Mouse (Mus musculus): ENCODE measurements around the gene Alb. TPM values are rescaled to one million over a fixed set of nuclear protein-coding genes. Genes with fewer than 3 reads are reported as not detected.

Alb gene
- total RNA-seq (2015) (not detected in 2 replicates), total RNA-seq (2017) (not detected in 2 replicates)

DNA sequence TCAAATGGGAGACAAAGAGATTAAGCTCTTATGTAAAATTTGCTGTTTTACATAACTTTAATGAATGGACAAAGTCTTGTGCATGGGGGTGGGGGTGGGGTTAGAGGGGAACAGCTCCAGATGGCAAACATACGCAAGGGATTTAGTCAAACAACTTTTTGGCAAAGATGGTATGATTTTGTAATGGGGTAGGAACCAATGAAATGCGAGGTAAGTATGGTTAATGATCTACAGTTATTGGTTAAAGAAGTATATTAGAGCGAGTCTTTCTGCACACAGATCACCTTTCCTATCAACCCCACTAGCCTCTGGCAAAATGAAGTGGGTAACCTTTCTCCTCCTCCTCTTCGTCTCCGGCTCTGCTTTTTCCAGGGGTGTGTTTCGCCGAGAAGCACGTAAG lies at the start of gene Alb:
Alb (plus strand) TSS at position 279 of the 400 bp plus-strand sequence.
- no peak for ATAC-seq (ENCODE audit: poor library complexity, severe bottlenecking)

DNA sequence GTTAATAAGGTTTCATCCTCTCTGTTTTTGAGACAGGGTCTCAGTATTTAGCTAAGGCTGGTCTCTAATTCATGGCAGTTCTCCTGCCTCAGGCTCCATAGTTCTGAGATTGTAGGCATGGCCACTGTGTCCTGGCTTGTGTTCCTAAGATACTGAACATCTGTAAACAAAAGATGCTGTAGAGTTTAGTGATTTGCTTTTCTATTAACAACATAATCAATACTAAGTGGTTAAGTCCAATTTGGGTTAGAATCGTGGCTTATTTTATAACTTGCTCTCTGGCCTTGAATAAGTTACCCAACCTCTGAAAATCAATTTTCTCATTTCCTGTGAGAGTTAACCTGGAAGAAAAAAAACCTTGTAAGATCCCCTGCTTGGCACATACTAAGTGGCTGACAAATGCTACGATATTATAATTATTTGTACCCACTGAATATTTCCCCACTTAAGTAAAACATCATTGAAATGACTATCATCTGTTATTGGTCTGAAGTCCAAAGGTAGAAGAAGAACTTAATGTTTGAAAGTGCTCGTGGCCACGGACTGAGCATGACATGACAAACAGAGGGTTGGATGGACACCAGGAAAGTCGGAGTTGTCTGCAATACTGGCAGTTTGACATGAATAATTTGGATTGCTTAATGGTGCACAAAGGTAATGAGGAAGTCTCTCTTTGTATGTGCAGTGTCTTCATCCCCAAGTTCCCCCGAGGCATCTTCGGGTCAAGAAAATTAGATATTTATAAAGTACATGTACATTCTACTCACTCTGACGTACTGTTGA lies 46.4 kb upstream of the Alb start:
- ATAC-seq (ENCODE audit: poor library complexity, severe bottlenecking): no peak

DNA sequence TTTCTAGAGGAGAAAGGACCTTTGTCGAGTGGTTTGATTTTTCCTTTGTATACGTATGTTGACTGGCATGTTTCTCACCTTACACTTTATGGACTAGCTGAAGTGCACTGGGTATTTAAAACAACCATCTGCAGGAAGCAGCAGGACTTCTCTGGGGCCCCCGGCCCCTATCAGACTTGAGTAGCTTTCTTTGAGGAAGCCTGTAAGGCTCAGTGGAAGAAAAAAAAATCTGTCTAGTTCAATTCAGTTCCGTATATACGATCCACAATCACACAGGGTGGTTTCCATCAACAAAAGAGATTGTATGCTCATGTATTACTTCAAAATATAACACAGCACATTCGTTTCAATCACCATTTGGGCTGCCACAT lies 45.8 kb upstream of the Alb start:
- no peak for ATAC-seq (ENCODE audit: poor library complexity, severe bottlenecking)

DNA sequence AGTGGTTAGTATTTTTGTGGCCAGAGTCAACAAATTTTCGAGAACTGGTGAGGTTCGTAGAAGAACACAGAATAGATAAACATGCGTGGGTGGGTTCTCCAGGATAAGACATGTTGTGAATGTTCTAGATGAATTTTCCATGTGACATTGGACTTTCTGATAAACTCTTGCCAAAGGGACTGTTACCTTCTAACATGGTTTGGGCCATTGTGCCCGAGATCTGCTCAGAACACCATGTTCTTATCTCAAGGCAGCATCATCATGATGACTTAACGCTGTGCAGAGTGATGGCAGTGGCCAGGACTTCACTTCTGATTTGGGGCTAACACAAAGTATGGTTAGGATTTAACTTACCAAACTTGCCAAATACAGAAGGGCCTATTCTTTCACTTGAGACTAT lies 36.1 kb upstream of the Alb start:
- ATAC-seq (ENCODE audit: poor library complexity, severe bottlenecking): no peak

DNA sequence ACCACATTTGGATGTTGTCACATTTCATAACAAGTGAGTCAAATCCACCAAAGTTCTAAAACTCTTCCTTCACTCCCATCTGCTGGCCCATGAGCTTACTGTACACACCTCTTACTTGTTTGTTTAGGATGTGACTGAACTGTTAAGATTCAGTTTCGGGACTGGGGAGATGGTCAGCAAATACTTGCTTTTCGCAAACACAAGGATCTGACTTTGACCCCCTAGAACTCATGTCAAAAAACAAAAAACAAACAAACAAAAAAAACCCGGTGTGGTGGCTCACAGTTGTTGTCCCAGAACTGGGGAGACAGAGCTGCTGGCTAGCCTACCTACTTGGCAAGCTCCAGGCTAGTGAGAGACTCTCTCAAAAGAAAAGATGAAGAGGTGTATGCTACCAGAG lies 35.5 kb upstream of the Alb start:
- no peak for ATAC-seq (ENCODE audit: poor library complexity, severe bottlenecking)

DNA sequence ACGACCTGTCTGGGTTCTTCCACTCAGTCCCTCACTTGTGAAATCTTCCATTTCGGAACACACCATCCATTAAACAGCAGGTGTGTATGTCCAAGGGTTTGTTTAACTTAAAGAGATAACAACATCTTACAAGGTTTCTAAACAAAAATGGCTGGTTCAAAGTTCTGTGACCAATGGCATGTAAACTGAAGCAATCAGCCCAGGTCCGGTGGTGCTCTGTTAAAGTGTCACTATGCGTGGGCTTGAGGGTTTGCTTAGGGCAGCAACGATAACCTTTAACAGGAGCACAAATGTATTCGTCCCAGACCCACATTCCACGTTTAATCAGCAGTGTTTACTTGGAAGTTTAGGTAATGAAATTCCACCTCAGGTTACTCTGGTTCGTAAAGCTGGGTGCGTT lies 29.6 kb upstream of the Alb start:
- no peak for ATAC-seq (ENCODE audit: poor library complexity, severe bottlenecking)

DNA sequence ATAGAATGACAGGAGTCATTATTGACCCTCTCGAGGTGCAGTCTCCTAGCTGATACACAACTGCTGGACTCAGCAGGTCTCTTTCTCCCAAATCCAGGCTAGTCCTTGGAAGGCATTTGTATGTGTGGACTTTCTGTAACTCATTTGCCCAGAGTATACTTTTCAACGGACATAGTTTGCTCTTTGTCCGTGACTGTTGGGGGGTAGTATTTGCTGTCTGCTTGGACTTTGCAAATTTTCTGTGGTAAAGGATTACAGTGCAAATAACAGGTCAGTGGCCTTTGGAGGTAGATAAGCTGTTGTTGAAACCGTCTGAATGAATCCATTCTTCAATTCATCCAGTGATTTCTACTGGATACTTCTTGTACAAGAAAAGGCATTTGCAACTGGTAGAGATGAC lies 21.5 kb upstream of the Alb start:
- no peak for ATAC-seq (ENCODE audit: poor library complexity, severe bottlenecking)

DNA sequence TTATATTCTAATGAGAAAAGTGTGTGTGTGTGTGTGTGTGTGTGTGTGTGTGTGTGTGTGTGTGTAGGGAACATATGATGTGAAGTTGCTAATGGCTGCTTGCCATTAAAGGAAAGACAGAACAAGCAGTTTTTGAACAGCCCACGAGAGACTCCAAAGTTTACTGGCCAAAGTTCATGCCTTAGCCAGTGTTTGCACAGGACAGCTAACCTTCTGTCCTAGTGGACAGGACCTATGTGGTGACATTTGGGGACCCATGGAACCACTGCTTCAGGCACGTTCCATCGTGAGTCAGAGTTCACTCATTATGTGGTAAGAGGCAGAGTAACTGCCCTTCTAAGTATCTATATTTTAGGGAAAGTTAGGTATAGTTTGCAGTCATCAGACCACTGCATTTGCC lies 13.1 kb upstream of the Alb start:
- ATAC-seq (ENCODE audit: poor library complexity, severe bottlenecking): no peak

DNA sequence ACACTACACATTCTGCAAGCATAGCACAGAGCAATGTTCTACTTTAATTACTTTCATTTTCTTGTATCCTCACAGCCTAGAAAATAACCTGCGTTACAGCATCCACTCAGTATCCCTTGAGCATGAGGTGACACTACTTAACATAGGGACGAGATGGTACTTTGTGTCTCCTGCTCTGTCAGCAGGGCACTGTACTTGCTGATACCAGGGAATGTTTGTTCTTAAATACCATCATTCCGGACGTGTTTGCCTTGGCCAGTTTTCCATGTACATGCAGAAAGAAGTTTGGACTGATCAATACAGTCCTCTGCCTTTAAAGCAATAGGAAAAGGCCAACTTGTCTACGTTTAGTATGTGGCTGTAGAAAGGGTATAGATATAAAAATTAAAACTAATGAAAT lies 10.7 kb upstream of the Alb start:
- ATAC-seq (ENCODE audit: poor library complexity, severe bottlenecking): no peak

DNA sequence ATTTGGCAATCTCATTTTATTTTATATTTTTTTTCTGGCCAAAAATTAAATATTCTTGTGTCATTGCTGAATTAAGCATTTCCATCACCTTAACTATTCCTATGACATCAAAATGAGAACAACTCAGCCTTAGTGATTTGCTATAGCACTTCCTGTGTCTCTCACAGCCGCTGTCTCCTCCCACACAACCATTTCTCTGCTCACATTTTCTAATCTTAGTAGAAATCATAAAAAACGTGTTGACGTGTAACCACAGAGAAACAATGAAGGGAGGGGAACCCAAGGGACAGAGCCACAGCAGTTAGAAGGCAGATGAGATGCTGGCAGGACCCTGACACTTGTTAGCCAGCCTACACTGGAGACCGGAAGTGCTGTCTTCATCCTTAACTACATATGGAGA lies 8.0 kb upstream of the Alb start:
- ATAC-seq (ENCODE audit: poor library complexity, severe bottlenecking): no peak

DNA sequence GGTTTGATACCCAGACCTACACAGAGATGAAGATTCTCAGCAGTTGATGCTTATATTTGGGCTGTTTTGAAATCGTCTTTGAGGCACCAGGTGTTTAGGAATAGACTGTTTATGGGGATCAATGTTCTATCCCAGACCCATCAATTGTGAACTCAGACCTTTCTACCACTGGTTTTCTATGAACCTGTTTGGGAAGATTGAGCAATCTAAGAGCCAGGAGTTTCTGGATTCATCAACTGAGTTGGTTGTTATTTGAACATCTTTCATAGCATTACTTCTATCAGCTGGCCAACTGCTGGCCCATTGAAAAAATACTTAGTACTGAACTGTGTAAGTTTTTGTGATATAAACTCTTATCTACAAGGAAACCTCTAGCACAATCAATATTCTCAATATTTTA lies 3.5 kb upstream of the Alb start:
- no peak for ATAC-seq (ENCODE audit: poor library complexity, severe bottlenecking)

DNA sequence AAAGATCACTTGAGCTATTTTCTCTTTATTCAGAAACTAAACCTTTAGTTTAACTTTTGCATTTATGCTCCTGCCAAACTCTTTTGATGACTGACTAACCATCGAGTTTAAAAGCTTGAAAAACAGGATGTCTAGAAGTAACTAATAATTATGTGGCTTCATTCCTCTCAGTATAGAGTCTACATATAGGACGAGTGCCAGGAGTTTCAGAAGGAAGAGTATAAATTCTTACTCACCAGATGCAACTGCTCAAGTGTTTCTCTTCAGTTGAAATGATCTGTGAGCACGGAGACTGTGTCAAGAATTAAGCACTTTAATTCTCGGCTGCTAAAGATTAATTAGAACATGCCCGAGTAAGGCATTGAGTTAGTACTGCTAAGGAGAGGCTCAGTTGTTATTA lies 2.0 kb upstream of the Alb start:
- ATAC-seq (ENCODE audit: poor library complexity, severe bottlenecking): no peak

DNA sequence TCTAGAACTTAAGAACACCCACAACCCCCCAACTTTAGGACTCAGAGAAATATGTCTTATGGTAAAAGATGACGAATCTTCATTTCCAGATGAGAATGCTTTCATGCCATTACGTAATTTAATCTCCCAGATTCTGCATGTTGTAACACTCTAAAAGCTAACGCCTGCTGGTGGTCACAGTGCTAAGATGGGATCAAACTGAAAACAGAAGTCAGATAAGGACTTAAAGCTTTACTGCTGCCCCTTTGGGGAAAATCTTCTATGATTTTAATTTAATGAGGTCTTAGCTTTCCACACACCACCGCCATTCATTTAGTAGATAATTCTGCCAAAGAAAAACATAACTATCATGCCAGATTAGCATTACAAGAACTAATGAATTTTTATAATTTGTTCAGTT lies 6.1 kb downstream of the Alb start:
- no peak for ATAC-seq (ENCODE audit: poor library complexity, severe bottlenecking)

DNA sequence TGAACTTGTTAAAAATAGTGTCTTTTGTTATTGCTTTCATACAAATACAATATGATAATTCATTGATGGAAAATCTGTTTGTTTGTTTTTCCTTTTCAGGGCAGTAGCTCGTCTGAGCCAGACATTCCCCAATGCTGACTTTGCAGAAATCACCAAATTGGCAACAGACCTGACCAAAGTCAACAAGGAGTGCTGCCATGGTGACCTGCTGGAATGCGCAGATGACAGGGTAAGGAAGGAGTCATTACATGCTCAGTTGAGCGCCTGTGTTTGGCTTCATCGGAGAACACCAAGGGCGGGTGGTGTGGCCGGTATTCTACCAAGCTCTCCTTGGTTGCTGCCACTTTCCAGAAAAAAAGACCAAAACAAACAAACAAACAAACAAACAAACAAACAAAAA lies 6.5 kb downstream of the Alb start:
- no peak for ATAC-seq (ENCODE audit: poor library complexity, severe bottlenecking)

DNA sequence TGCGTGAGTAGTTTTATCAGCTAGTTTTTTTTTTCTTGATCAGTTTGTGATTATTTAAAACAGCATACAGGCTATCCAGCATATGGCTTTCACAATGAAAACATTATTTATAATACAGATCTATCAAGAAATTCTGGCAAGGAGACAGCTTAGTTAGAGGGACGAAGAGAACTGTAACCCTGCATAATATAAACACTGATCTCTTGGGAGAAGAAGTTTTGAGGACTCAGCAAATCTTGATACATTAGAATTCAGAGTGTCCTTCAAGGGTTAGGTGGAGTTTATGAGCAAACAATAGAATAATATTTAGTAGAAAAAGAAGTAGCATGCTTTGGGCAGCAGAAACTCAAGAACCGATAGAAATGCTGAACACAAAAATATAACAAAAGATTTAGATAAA lies 10.1 kb downstream of the Alb start:
- ATAC-seq (ENCODE audit: poor library complexity, severe bottlenecking): no peak

DNA sequence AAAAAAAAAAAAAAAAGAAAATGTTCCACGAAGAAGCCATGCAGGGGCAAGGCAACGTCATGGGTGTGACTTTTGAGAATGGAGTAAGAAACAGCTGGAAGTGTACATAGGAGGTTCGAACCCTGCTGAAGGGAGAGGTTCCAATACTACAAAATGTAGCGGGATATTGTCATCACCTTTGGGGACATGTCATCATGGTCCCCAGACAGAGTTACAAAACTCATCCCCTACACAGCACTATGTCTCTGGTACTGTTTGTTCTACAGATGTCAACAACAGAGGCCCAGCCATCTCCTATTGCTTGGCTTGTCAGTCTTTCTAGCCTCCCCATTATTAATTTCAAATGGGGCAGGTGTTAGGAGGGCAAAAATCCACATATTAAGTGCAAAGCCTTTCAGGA lies 13.2 kb downstream of the Alb start:
- no peak for ATAC-seq (ENCODE audit: poor library complexity, severe bottlenecking)

DNA sequence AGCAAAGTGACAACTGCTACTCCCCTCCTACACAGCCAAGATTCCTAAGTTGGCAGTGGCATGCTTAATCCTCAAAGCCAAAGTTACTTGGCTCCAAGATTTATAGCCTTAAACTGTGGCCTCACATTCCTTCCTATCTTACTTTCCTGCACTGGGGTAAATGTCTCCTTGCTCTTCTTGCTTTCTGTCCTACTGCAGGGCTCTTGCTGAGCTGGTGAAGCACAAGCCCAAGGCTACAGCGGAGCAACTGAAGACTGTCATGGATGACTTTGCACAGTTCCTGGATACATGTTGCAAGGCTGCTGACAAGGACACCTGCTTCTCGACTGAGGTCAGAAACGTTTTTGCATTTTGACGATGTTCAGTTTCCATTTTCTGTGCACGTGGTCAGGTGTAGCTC lies 13.7 kb downstream of the Alb start:
- no peak for ATAC-seq (ENCODE audit: poor library complexity, severe bottlenecking)

DNA sequence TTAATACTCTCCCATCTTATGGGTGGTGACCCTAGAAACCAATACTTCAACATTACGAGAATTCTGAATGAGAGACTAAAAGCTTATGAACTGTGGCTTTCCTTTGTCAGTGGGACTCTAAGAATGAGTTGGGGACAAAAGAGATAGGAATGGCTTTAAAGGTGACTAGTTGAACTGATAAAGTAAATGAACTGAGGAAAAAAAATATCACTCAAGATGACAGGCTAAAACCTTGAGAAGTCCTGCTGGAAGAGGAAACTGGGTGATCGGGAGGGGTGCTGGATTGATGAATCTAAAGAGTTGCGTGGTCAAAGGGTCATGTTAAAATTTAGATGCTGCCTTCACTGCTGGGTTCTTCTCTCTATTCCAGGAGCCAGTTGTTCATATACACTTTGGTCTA lies 16.0 kb downstream of the Alb start:
- ATAC-seq (ENCODE audit: poor library complexity, severe bottlenecking): no peak

DNA sequence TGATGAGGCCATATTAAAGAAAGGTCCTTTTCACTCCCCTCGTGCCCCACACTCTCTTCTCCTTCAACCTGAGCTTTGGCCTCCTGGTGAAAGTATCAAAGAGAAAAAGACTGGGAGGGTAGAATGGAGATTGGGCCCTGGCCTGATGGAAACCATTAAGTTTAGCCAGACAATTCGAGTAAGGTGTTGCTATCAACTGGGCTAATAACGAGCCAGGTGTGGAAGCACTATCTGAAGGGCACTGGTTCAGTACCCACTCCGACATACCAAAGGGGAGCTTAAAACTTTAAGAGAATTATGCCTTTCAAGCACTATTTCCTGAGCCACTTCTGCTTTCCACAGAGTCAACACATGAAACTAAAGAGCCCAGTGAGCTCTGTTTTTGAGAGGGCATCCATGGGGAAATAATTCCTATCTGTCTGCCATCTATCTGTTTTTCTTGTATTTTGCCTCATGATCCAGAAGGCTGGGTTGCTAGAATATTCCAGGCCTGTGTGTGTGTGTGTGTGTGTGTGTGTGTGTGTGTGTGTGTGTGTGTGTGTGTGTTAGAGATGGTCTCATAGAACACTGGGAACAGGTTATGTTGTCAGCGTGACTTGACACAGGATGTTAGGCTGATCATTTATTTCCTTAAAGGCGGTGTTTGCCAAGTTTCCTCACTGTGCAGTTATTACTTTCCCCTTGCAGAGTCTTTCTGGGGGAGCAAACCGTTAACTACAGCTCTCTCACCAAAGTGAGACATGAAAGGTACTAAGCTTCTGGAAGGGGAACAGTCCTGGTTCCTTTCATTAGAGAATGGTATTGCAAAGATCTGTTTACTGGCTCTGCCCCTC lies 16.8 kb downstream of the Alb start:
- no peak for ATAC-seq (ENCODE audit: poor library complexity, severe bottlenecking)

DNA sequence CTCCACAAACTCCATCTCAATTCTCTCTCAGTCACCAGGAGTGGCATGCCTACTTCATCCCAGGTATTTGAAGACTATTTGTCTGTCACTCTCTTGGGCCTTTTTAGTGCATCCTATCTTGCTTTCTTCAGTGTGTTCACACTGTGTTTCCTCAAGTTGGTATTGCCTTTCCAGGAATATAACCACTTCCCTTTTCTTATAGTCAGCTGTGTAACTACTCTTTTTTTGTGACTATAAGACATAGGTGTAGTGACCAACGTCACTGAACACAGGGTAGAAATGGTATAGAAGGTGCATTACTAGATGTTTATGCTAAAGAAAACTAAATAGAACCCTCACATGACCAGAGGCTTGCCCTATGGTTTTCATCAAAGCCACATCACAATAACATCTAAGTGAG lies 18.2 kb downstream of the Alb start:
- peak; percentile 56; the same call in 1 of the 2 replicates for ATAC-seq (ENCODE audit: poor library complexity, severe bottlenecking)

DNA sequence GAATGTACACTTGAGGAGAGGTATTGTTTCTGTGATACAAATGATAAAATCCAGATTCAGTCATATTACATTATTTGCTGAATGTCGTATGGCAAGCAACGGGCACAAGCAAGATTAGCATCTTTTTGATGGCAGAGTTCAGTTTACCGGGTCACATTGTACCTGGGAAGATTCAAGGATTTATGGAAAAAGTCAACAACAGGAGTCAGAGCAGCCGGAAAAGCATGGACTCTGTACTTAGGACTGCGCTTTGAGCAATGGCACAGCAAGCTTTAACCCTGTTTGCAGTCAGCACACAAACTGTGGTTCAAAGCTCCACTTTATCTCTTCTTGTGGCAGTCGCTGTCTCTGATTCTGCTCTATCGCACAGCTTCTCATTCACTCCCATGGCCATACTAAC lies 24.9 kb downstream of the Alb start:
- no peak for ATAC-seq (ENCODE audit: poor library complexity, severe bottlenecking)

DNA sequence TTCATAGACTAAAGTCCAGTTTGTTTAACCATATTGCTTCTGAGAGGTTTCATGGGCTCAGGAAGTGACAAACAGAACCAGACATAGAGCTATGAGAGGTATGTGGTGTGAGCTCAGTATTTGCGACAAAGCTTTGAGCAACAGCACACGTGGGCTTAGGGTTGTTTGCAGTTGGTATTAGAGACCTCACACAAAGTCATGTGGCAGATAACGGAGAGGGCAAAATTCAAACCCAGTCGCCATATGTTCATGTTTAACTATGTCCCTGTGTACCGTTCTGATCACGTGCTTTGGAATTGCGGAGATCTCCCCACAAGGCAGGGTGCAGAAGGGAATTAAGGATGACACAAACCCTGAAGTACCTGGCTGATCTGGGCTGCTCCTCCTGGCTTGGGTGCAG lies 27.6 kb downstream of the Alb start:
- ATAC-seq (ENCODE audit: poor library complexity, severe bottlenecking): no peak

Measured in megakaryocyte, adult 5-6 weeks (primary cell).